Mouse (Mus musculus) right cerebral cortex, adult 18-20 months (tissue): ENCODE data around the gene Ddit4.
A peak's percentile ranks its signal among the peaks of the same experiment; 100 is the strongest.

Source experiments
- DNase-seq: peaks from one replicate; pipeline ENCODE4 v3.0.0; 2022; ENCODE audit warnings: mixed read lengths

Ddit4 gene

GRCm38 (mm10) chr10:59916159-59916558, 35.5 kb downstream of the Ddit4 start:
- DNase-seq, result no peak

DNA sequence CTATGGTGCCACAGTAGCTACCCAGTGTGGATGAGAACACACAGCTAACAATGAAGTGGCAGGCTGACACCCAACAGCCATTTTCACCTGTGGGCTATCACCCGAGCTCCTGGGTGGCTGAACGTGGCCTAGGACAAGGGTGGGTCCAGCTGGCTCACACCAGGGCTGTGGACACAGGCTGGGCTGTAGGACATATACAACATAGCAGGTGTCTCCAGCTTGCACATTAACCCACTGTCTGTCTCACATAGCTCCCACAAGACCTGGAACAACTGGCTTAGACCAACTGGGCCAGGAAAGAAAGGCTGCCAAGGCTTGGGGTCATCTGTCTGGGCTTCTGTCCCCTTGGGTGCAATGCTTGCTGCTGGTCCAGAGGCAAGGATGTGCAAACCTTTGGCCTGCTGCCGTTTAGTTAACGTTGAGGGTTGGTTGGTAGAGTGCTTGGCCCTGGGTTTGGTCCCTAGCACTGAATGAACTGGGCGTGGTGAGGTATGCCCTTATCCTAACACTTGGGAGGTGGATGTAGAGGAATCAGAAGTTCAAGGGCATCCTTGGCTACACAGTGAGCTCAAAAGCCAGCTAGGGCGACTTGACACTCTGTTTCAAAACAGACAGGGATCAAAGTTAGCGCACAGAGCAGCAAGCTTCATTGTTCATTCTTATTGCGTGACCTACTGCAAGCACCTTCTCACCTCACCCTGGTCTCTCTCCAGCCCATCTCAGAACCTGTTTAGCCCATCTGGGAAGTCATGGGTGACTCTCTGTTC, 36.3 kb downstream of the Ddit4 start:
- DNase-seq, result no peak

DNA sequence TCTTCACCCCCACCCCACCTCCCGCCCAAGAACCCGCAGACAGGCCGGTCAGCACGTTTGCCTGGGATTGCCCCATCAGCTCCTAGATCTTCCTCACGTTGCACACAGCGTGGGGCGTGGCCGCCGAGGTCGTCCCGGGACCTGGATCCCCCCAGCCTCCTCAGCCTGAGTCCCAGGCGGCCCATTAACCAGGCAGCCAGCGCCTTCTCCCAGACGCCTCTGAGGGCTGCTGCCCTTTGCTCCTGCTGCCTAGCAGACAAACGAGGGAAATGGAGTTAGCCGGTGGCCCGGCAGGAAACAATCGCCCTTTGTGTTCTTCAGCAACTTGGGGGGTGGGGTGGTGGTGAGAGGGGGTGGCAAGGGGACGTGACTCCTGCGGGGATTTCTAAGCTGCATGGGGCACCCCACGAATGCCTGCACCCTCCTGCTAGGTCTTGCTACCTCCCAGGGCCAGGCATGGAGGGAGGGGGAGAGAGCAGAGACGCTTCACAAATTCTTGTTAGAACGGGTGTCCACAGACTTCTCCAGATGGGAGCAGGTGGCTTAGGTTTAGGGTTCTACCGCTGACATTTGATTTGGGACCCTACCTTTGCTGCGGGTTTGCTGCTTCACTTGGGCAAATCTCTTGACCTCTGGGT, 40.0 kb downstream of the Ddit4 start:
- DNase-seq, result no peak

- DNase-seq, result no peak
Measured at GRCm38 (mm10) chr10:59911091-59911490, 40.5 kb downstream of the Ddit4 start.

DNA sequence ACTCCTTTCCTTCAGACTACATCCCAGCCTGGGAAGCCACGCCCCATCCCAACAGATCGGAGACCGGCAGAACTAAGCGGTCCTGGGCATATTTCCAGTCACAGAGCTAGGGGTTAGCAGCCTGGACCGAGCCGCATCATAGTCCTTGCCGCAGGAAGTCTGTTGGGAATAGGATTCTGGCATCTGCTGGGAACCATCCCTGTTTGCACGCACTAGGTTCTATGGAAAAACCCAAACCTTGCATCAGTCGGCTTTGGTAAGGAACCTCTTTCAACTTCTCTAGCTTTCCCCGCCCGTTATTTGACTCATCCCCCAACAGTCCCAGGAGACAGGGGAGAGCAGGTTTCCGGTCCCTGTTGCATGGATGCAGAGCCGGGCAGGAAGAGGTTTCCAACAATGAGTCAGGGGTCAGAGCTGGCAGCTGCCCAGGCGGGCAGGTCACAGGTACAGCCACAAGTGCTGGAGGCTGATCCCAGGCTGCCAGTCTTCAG, 42.2 kb downstream of the Ddit4 start:
- DNase-seq, result no peak

- no peak for DNase-seq
Measured at GRCm38 (mm10) chr10:59908776-59909315, 42.8 kb downstream of the Ddit4 start.

DNA sequence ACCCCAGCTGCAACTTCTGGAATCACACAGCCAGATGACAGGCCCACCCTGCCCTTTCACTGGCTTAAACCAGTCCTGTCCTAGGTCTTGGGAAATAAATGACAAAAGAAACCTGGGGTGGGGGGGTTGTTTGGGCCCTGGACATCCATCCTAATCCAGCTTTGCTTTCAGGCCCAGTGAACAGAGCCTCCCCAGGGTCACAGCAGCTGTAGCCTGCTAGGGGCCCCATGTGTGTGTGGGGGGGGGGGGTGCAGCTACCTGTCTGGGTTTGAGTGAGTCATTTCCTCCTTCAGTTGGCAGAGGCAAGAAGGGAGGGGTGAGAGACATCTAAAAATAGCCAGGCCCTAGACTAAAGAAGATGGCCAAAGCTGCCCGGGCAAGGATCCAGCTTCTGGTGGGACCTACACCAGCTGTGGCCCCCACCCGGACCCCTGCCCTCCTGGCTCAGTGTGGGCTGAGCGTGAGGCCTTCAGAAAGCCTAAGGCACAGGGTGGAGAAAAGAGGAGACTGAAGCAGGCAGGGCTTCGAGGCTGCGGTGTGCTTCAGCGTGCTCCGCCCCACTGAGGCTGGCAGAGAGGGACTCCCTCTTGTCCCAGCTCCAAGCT, 43.8 kb downstream of the Ddit4 start:
- DNase-seq, result no peak

- no peak for DNase-seq
Measured at GRCm38 (mm10) chr10:59907080-59907609, 44.5 kb downstream of the Ddit4 start.

DNA sequence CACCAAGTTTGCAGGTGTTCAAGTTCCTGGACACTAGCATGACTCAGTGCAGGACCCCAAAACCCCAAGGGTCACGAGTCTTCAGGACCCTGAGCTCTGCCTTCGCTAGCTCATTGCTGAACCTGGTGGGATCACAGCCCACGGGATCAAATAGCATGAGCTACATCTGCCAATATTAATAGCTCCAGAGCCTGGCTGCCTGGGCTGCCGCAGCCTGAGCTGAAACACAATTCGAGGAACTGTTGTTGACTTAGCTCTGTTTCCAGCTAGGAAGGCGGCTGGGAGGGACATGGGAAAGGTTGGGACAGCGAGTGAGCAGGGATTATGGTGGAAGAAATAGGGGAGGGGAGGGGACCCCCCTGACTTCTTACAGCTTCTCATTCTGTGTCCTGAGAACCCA, 48.5 kb downstream of the Ddit4 start:
- no peak for DNase-seq

GRCm38 (mm10) chr10:59902606-59902990, 49.0 kb downstream of the Ddit4 start:
- no peak for DNase-seq

- DNase-seq, result peak; percentile 61
Measured at GRCm38 (mm10) chr10:59901986-59902605, 49.5 kb downstream of the Ddit4 start.

DNA sequence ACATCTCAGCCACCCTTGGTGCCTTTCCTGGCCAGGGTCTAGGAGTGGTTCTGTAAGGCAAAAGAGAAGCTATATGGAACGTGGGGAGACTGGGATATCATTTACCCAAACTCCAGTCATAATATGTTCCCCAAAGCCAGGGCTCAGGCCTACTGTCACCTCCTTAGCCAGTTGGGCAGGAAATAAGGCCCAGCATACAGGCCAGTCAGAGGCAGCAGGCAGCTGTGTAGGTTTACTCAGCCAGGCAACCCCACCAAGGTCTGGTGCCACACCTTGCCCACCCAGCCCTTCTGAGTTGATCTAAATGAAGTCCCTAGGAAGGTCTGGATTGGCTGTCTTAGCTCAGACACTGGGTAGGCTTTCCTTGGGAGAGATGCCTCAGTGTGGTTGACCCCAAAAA, 50.2 kb downstream of the Ddit4 start:
- DNase-seq, result no peak

GRCm38 (mm10) chr10:59900939-59901338, 50.7 kb downstream of the Ddit4 start:
- DNase-seq, result no peak

- no peak for DNase-seq
Measured at GRCm38 (mm10) chr10:59900174-59900435, 51.5 kb downstream of the Ddit4 start.
